ENCODE assay signal across 8 mouse cellular contexts in genomic region chr6:29347665-29348370, GRCm38 (mm10). TPM values are rescaled to one million over a fixed set of nuclear protein-coding genes. Genes with fewer than 3 reads are reported as not detected.
A peak's percentile ranks its signal among the peaks of the same experiment; 100 is the strongest.
DNase-seq lines count a peak whose midpoint lies in the region; ATAC-seq and TF ChIP-seq lines count a peak whose summit lies in the region.

Calu (plus strand) TSS chr6:29348069.

- peaks cover 0 to 3% of the 10 kb centered on the region in 2 experiments for H3K36me3 ChIP-seq in CH12.LX (replicated peaks in 1 of 2; ENCODE audit: control insufficient read depth in 1 of 2, insufficient read depth in 1 of 2, low read length in 1 of 2)
- H3K36me3 ChIP-seq in forebrain, embryonic 11.5 days (ENCODE audit: control insufficient read depth, insufficient read depth, low read length), result no peaks in the 10 kb centered on the region
- H3K36me3 ChIP-seq in heart, embryonic 16.5 days (ENCODE audit: control insufficient read depth, insufficient read depth), result no peaks in the 10 kb centered on the region
- H3K36me3 ChIP-seq in liver, embryonic 15.5 days (replicated peaks), result no peaks in the 10 kb centered on the region
- H3K36me3 ChIP-seq in neural tube, embryonic 12.5 days, result no peaks in the 10 kb centered on the region

- TF ChIP-seq EP300 in CH12.LX (IDR thresholded peaks at IDR 0.05; ENCODE audit: low read length), result no peak

- TF ChIP-seq POLR2A in CH12.LX (IDR thresholded peaks at IDR 0.05; ENCODE audit: low read depth, low read length), result peak; percentile 99

- no peaks in the 10 kb centered on the region for H3K9me3 ChIP-seq in CH12.LX (replicated peaks; ENCODE audit: low read length)
- H3K9me3 ChIP-seq in forebrain, embryonic 11.5 days (ENCODE audit: control insufficient read depth, low read length), result no peaks in the 10 kb centered on the region
- no peaks in the 10 kb centered on the region for H3K9me3 ChIP-seq in heart, embryonic 16.5 days (replicated peaks; ENCODE audit: control insufficient read depth, low read length)
- no peaks in the 10 kb centered on the region for H3K9me3 ChIP-seq in liver, embryonic 15.5 days (replicated peaks)
- no peaks in the 10 kb centered on the region for H3K9me3 ChIP-seq in neural tube, embryonic 12.5 days

- H3K4me3 ChIP-seq in CH12.LX (replicated peaks in 1 of 3; ENCODE audit: low read depth in 2 of 3, low read length in 2 of 3, poor library complexity in 1 of 3), result peak within 1 kb of the TSS; percentile 78 to 100 (median 95)
- peak within 1 kb of the TSS; percentile 93 for H3K4me3 ChIP-seq in forebrain, embryonic 11.5 days (ENCODE audit: low read depth, low read length)
- H3K4me3 ChIP-seq in heart, embryonic 16.5 days (ENCODE audit: low read length), result peak within 1 kb of the TSS; percentile 92
- H3K4me3 ChIP-seq in liver, embryonic 15.5 days (replicated peaks), result peak within 1 kb of the TSS; percentile 91
- peak within 1 kb of the TSS; percentile 80 for H3K4me3 ChIP-seq in neural tube, embryonic 12.5 days

- peaks cover 42% of the 10 kb centered on the region for H3K79me2 ChIP-seq in CH12.LX (replicated peaks; ENCODE audit: control insufficient read depth, extremely low read depth, insufficient read depth, poor library complexity, severe bottlenecking)

- dilution Hi-C loops in CH12.LX (cut with MboI; ENCODE audit: extremely low pct_ligation_motif_present, extremely low pct_unique_long_range_greater_than_20kb, low sequenced_read_pairs), result no loop called here

- peak within 1 kb of the TSS; percentile 86 for H3K9ac ChIP-seq in CH12.LX (ENCODE audit: insufficient read depth, low read depth)
- peak within 1 kb of the TSS; percentile 85 for H3K9ac ChIP-seq in forebrain, embryonic 11.5 days (ENCODE audit: low read length)
- H3K9ac ChIP-seq in heart, embryonic 16.5 days (ENCODE audit: low read length), result peak within 1 kb of the TSS; percentile 94
- peak within 1 kb of the TSS; percentile 76 for H3K9ac ChIP-seq in liver, embryonic 15.5 days
- H3K9ac ChIP-seq in neural tube, embryonic 12.5 days, result peak within 1 kb of the TSS; percentile 74

- no peak within 1 kb of the TSS for H3K27ac ChIP-seq in CH12.LX (ENCODE audit: insufficient read depth, low read depth)
- H3K27ac ChIP-seq in forebrain, embryonic 11.5 days (ENCODE audit: low read depth, low read length), result peak within 1 kb of the TSS; percentile 64
- H3K27ac ChIP-seq in heart, embryonic 16.5 days (ENCODE audit: low read length), result peak within 1 kb of the TSS; percentile 93
- peak within 1 kb of the TSS; percentile 82 for H3K27ac ChIP-seq in liver, embryonic 15.5 days (replicated peaks)
- peak within 1 kb of the TSS; percentile 16; the same call in 1 of the 2 replicates for H3K27ac ChIP-seq in neural tube, embryonic 12.5 days

- ATAC-seq in forebrain, embryonic 11.5 days (replicated peaks; ENCODE audit: low FRiP score), result peak; percentile 99
- ATAC-seq in heart, embryonic 16.5 days (replicated peaks; ENCODE audit: extremely low read depth, insufficient read depth, low FRiP score), result peak; percentile 99
- ATAC-seq in liver, embryonic 15.5 days (ENCODE audit: insufficient read depth), result peak; percentile 95
- ATAC-seq in neural tube, embryonic 12.5 days (ENCODE audit: low FRiP score, low read depth), result peak; percentile 100

- under 1% methylated on average over 55 of the region's 55 CpGs for WGBS in forebrain, embryonic 11.5 days
- under 1% methylated on average over 55 of the region's 55 CpGs for WGBS in heart, embryonic 16.5 days
- under 1% methylated on average over 55 of the region's 55 CpGs for WGBS in liver, embryonic 15.5 days (ENCODE audit: insufficient replicate concordance)
- under 1% methylated on average over 55 of the region's 55 CpGs for WGBS in neural tube, embryonic 12.5 days

- in situ Hi-C loops in CH12.LX (cut with MboI; ENCODE audit: low pct_ligation_motif_present, low pct_unique_long_range_greater_than_20kb, low sequenced_read_pairs), result no loop called here

- peak; percentile 98 for DNase-seq in CH12.LX (ENCODE audit: extremely low read depth)
- peak; percentile 98 for DNase-seq in c-Kit-positive CD71-positive TER-119-negative erythroid progenitor cells, embryonic 14.5 days (ENCODE audit: low read depth)
- peak; percentile 99 for DNase-seq in forebrain, embryonic 11.5 days (ENCODE audit: low spot score)
- DNase-seq in kidney, postnatal 36 days, result peak; percentile 100
- peak; percentile 98 for DNase-seq in telencephalon, adult 2 months (ENCODE audit: low read depth, low spot score)

- no peak for TF ChIP-seq RAD21 in CH12.LX (IDR thresholded peaks at IDR 0.05; ENCODE audit: low read depth, low read length)

- H3K27me3 ChIP-seq in CH12.LX (replicated peaks), result peaks cover 22% of the 10 kb centered on the region
- no peaks in the 10 kb centered on the region for H3K27me3 ChIP-seq in forebrain, embryonic 11.5 days (ENCODE audit: control insufficient read depth, insufficient read depth, low read length)
- H3K27me3 ChIP-seq in heart, embryonic 16.5 days (ENCODE audit: control insufficient read depth, insufficient read depth, low read length), result no peaks in the 10 kb centered on the region
- no peaks in the 10 kb centered on the region for H3K27me3 ChIP-seq in liver, embryonic 15.5 days
- H3K27me3 ChIP-seq in neural tube, embryonic 12.5 days (replicated peaks), result no peaks in the 10 kb centered on the region

- no peak for TF ChIP-seq CTCF in CH12.LX (conservative IDR thresholded peaks at IDR 0.05 in 1 of 2, IDR thresholded peaks at IDR 0.05 in 1 of 2; ENCODE audit: low read depth in 2 of 2, low read length in 2 of 2)

- H3K4me2 ChIP-seq in CH12.LX (ENCODE audit: insufficient read depth, low read depth, poor library complexity, severe bottlenecking), result peak within 1 kb of the TSS; percentile 97
- H3K4me2 ChIP-seq in forebrain, embryonic 11.5 days (ENCODE audit: low read depth, low read length, severe bottlenecking), result peak within 1 kb of the TSS; percentile 86
- H3K4me2 ChIP-seq in heart, embryonic 16.5 days (ENCODE audit: low read depth, low read length), result peak within 1 kb of the TSS; percentile 85
- H3K4me2 ChIP-seq in liver, embryonic 15.5 days, result peak within 1 kb of the TSS; percentile 82
- H3K4me2 ChIP-seq in neural tube, embryonic 12.5 days (replicated peaks), result peak within 1 kb of the TSS; percentile 72

- peaks cover 2 to 19% of the 10 kb centered on the region in 2 experiments; a peak in 2 of 4 replicates for H3K4me1 ChIP-seq in CH12.LX (ENCODE audit: control insufficient read depth in 1 of 2, insufficient read depth in 2 of 2)
- peaks cover 6% of the 10 kb centered on the region for H3K4me1 ChIP-seq in forebrain, embryonic 11.5 days (replicated peaks; ENCODE audit: control insufficient read depth, insufficient read depth, low read length)
- H3K4me1 ChIP-seq in heart, embryonic 16.5 days (ENCODE audit: control insufficient read depth, insufficient read depth, low read length), result peaks cover 31% of the 10 kb centered on the region
- peaks cover 39% of the 10 kb centered on the region for H3K4me1 ChIP-seq in liver, embryonic 15.5 days (replicated peaks)
- peaks cover 10% of the 10 kb centered on the region for H3K4me1 ChIP-seq in neural tube, embryonic 12.5 days

TF ChIP-seq in CH12.LX, 34 proteins besides CTCF, POLR2A, EP300 and RAD21 (continues in another document):
- 0 out of 2 replicates have a peak, but pooled peaks have one; percentile 16 for TF ChIP-seq MAZ (IDR thresholded peaks at IDR 0.05; ENCODE audit: low read depth, low read length)
- TF ChIP-seq UBTF (IDR thresholded peaks at IDR 0.05; ENCODE audit: low read depth, low read length), result no peak
- TF ChIP-seq GABPA (IDR thresholded peaks at IDR 0.05; ENCODE audit: insufficient replicate concordance, low read depth, low read length), result no peak
- TF ChIP-seq USF1 (IDR thresholded peaks at IDR 0.05; ENCODE audit: low read depth, low read length), result no peak
- TF ChIP-seq MAFK (IDR thresholded peaks at IDR 0.05; ENCODE audit: insufficient replicate concordance, low read length), result no peak
- TF ChIP-seq KAT2A (IDR thresholded peaks at IDR 0.05; ENCODE audit: insufficient replicate concordance, low read length), result 0 out of 2 replicates have a peak, but pooled peaks have one; percentile 60
- TF ChIP-seq MAX (IDR thresholded peaks at IDR 0.05; ENCODE audit: low read length), result no peak; the same call in none of the 2 replicates
- TF ChIP-seq TCF12 (IDR thresholded peaks at IDR 0.05; ENCODE audit: low read depth, low read length), result peak; percentile 87
- TF ChIP-seq JUND (conservative IDR thresholded peaks at IDR 0.05; ENCODE audit: low read depth, low read length), result no peak
- TF ChIP-seq BHLHE40 (IDR thresholded peaks at IDR 0.05; ENCODE audit: low read depth, low read length), result no peak
- TF ChIP-seq IRF4 (IDR thresholded peaks at IDR 0.05; ENCODE audit: low read depth, low read length), result no peak; the same call in 1 of the 2 replicates
- TF ChIP-seq JUN (IDR thresholded peaks at IDR 0.05; ENCODE audit: insufficient read depth, low read depth, low read length), result no peak
- TF ChIP-seq MYC (IDR thresholded peaks at IDR 0.05; ENCODE audit: low read depth, low read length), result no peak
- TF ChIP-seq NELFE (IDR thresholded peaks at IDR 0.05; ENCODE audit: low read depth, low read length), result peak; percentile 95
- peak; percentile 86; the same call in 1 of the 2 replicates for TF ChIP-seq POLR2AphosphoS2 (IDR thresholded peaks at IDR 0.05; ENCODE audit: low read depth, low read length)
- no peak for TF ChIP-seq ZKSCAN1 (IDR thresholded peaks at IDR 0.05; ENCODE audit: borderline replicate concordance, low read depth, low read length)
- no peak; the same call in 1 of the 2 replicates for TF ChIP-seq MEF2A (IDR thresholded peaks at IDR 0.05; ENCODE audit: borderline replicate concordance, low read depth, low read length)
- no peak for TF ChIP-seq USF2 (conservative IDR thresholded peaks at IDR 0.05; ENCODE audit: low read depth, low read length)
- TF ChIP-seq HCFC1 (IDR thresholded peaks at IDR 0.05; ENCODE audit: low read depth, low read length), result peak; percentile 77
- no peak for TF ChIP-seq ZNF384 (IDR thresholded peaks at IDR 0.05; ENCODE audit: low read depth, low read length)
- peak; percentile 82 for TF ChIP-seq ELF1 (IDR thresholded peaks at IDR 0.05; ENCODE audit: low read depth, low read length)
- TF ChIP-seq NRF1 (IDR thresholded peaks at IDR 0.05; ENCODE audit: low read depth, low read length), result peak; percentile 63
- TF ChIP-seq E2F4 (IDR thresholded peaks at IDR 0.05; ENCODE audit: insufficient replicate concordance, low read depth, low read length), result 0 out of 2 replicates have a peak, but pooled peaks have one; percentile 40

RNA-seq across cellular contexts. Expression of gene Calu, which starts in this region (rescaled TPM):
- total RNA-seq in CH12.LX (2012; rRNA removed) (107 and 125 TPM in 2 replicates), CH12.LX (2014; rRNA removed) (161 and 166 TPM in 2 replicates)
- 112 and 128 TPM in 2 replicates for polyA plus RNA-seq in CH12.LX (2012; ENCODE audit: insufficient read length, low read depth)
- polyA plus RNA-seq in forebrain, embryonic 11.5 days (2014; fragmentation: Nextera tagmentation; extraction: Ambion mirVana), result 240 and 242 TPM in 2 replicates
- polyA plus RNA-seq in heart, embryonic 16.5 days (2015; fragmentation: Nextera tagmentation; extraction: Ambion mirVana), result 403 and 405 TPM in 2 replicates
- polyA plus RNA-seq in liver, embryonic 15.5 days (2015; fragmentation: Nextera tagmentation; extraction: Ambion mirVana), result 100 and 106 TPM in 2 replicates
- polyA plus RNA-seq in neural tube, embryonic 12.5 days (2016; fragmentation: Nextera tagmentation; extraction: Ambion mirVana), result 199 and 223 TPM in 2 replicates
